Mouse (Mus musculus): Measurements from ENCODE around the gene Ubr2. TPM values are rescaled to one million over a fixed set of nuclear protein-coding genes. Genes with fewer than 3 reads are reported as not detected.

The Ubr2 gene
- total and polyA plus RNA-seq, 3 experiments, result 20.4 to 50.9 (median 39.6) TPM

DNA sequence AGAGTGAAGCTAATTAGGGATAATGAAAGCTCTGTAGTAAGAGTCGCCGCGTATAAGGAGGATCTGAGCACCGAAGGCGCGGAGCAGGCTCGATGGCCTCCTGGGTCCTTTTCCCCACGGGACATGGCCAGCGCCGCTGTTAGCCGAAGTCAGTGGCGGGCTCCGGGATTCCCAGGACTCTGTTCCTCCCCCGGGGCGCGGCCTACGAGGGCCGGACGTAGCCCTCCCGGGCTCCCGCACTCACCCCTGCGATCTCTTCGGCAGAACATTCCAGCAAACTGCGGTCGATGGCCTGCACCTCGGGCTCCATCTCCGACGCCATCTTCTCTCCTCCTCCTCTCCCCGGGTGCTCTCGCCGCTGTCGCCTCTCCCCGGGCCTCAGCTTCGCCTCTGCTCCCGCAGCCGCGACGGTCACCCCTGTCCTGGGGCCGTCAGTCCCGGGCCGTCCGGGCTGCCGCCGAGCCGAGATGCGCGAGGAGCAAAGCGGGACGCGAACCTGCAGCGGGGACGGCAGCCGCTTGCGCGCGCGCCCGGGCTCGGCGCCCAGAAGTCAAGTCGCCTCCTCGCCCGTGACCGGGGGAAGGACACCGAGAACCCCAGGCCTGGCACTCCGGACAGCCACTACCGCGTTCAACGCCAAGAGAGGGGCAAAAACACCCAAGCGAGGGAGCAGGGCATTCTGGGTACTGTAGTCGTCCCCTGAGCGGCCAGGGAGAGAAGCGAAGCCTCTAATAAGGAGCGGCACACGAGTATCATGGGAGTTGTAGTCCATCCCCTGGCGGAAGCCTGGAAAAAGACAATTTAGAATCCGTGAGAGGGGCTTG is at the start of gene Ubr2 (continued):
- no peak for TF ChIP-seq MAX (IDR thresholded peaks at IDR 0.05; ENCODE audit: low read length)

GRCm38 (mm10) chr17:47059836-47060360 is 49.5 kb upstream of the Ubr2 start:
- dilution Hi-C loops (cut with MboI; ENCODE audit: extremely low pct_ligation_motif_present, extremely low pct_unique_long_range_greater_than_20kb, low sequenced_read_pairs), result no loop called here
- no peak overlapping the region for H3K27ac ChIP-seq (ENCODE audit: insufficient read depth, low read depth)

GRCm38 (mm10) chr17:47057966-47058365 is 47.6 kb upstream of the Ubr2 start:
- in situ Hi-C loops (cut with MboI; ENCODE audit: low pct_ligation_motif_present, low pct_unique_long_range_greater_than_20kb, low sequenced_read_pairs), result no loop called here
- no peaks in the 10 kb centered on the region for H3K79me2 ChIP-seq (replicated peaks; ENCODE audit: control insufficient read depth, extremely low read depth, insufficient read depth, poor library complexity, severe bottlenecking)
- dilution Hi-C loops (cut with MboI; ENCODE audit: extremely low pct_ligation_motif_present, extremely low pct_unique_long_range_greater_than_20kb, low sequenced_read_pairs), result no loop called here
- peaks cover 4% of the 10 kb centered on the region for H3K9me3 ChIP-seq (replicated peaks; ENCODE audit: low read length)
- TF ChIP-seq CTCF (conservative IDR thresholded peaks at IDR 0.05 in 1 of 2, IDR thresholded peaks at IDR 0.05 in 1 of 2; ENCODE audit: low read depth in 2 of 2, low read length in 2 of 2), result peak; percentile 20 to 24; a peak in 1 of 4 replicates
- TF ChIP-seq ZKSCAN1 (IDR thresholded peaks at IDR 0.05; ENCODE audit: borderline replicate concordance, low read depth, low read length), result no peak
- TF ChIP-seq ETS1 (conservative IDR thresholded peaks at IDR 0.05; ENCODE audit: low read depth, low read length), result no peak
- TF ChIP-seq SMC3 (IDR thresholded peaks at IDR 0.05; ENCODE audit: low read depth, low read length), result no peak
- no peak for TF ChIP-seq HCFC1 (IDR thresholded peaks at IDR 0.05; ENCODE audit: low read depth, low read length)
- TF ChIP-seq BHLHE40 (IDR thresholded peaks at IDR 0.05; ENCODE audit: low read depth, low read length), result no peak
- no peak for DNase-seq (ENCODE audit: extremely low read depth)
- no peak overlapping the region for H3K27ac ChIP-seq (ENCODE audit: insufficient read depth, low read depth)
- no peak overlapping the region for H3K4me2 ChIP-seq (ENCODE audit: insufficient read depth, low read depth, poor library complexity, severe bottlenecking)
- no peaks in the 10 kb centered on the region for H3K4me1 ChIP-seq (ENCODE audit: control insufficient read depth in 1 of 2, insufficient read depth in 2 of 2)
- H3K4me3 ChIP-seq (replicated peaks in 1 of 3; ENCODE audit: low read depth in 2 of 3, low read length in 2 of 3, poor library complexity in 1 of 3), result no peak overlapping the region
- no peaks in the 10 kb centered on the region for H3K36me3 ChIP-seq (replicated peaks in 1 of 2; ENCODE audit: control insufficient read depth in 1 of 2, insufficient read depth in 1 of 2, low read length in 1 of 2)
- no peak overlapping the region for H3K9ac ChIP-seq (ENCODE audit: insufficient read depth, low read depth)
- H3K27me3 ChIP-seq (replicated peaks), result no peaks in the 10 kb centered on the region

More at GRCm38 (mm10) chr17:47059836-47060360, 49.5 kb upstream of the Ubr2 start:
- no peaks in the 10 kb centered on the region for H3K27me3 ChIP-seq (replicated peaks)
- in situ Hi-C loops (cut with MboI; ENCODE audit: low pct_ligation_motif_present, low pct_unique_long_range_greater_than_20kb, low sequenced_read_pairs), result no loop called here
- no peak overlapping the region for H3K9ac ChIP-seq (ENCODE audit: insufficient read depth, low read depth)
- peaks cover 0 to 6% of the 10 kb centered on the region in 2 experiments; a peak in 2 of 4 replicates for H3K4me1 ChIP-seq (ENCODE audit: control insufficient read depth in 1 of 2, insufficient read depth in 2 of 2)
- H3K79me2 ChIP-seq (replicated peaks; ENCODE audit: control insufficient read depth, extremely low read depth, insufficient read depth, poor library complexity, severe bottlenecking), result no peaks in the 10 kb centered on the region
- H3K4me3 ChIP-seq (replicated peaks in 1 of 3; ENCODE audit: low read depth in 2 of 3, low read length in 2 of 3, poor library complexity in 1 of 3), result no peak overlapping the region
- peaks cover 4% of the 10 kb centered on the region for H3K9me3 ChIP-seq (replicated peaks; ENCODE audit: low read length)
- TF ChIP-seq KAT2A (IDR thresholded peaks at IDR 0.05; ENCODE audit: insufficient replicate concordance, low read length) (no peak), RAD21 (IDR thresholded peaks at IDR 0.05; ENCODE audit: low read depth, low read length) (no peak), USF2 (conservative IDR thresholded peaks at IDR 0.05; ENCODE audit: low read depth, low read length) (no peak), MAFK (IDR thresholded peaks at IDR 0.05; ENCODE audit: insufficient replicate concordance, low read length) (no peak), ETS1 (conservative IDR thresholded peaks at IDR 0.05; ENCODE audit: low read depth, low read length) (no peak), UBTF (IDR thresholded peaks at IDR 0.05; ENCODE audit: low read depth, low read length) (no peak)
- no peak for DNase-seq (ENCODE audit: extremely low read depth)
- H3K4me2 ChIP-seq (ENCODE audit: insufficient read depth, low read depth, poor library complexity, severe bottlenecking), result no peak overlapping the region
- H3K36me3 ChIP-seq (replicated peaks in 1 of 2; ENCODE audit: control insufficient read depth in 1 of 2, insufficient read depth in 1 of 2, low read length in 1 of 2), result no peaks in the 10 kb centered on the region

Data from CH12.LX (cell line).